Mouse (Mus musculus) midbrain, postnatal 0 days (tissue): ENCODE results near the gene Mcm9. TPM values are rescaled to one million over a fixed set of nuclear protein-coding genes. Genes with fewer than 3 reads are reported as not detected.
A peak's percentile ranks its signal among the peaks of the same experiment; 100 is the strongest.
"Not testable (repeated sequence)": the region's sequence is repeated elsewhere in the genome, so short reads cannot be mapped to it uniquely, and the experiment has no call there.

Experiments used
- ATAC-seq: fragments of 200-750 bp; cut with Nextera tagmentation; 2 replicates; pipeline ENCODE4 v1.8.0; 2017; ENCODE audit warnings: moderate number of reproducible peaks, mild to moderate bottlenecking, moderate TSS enrichment, moderate library complexity; ENCODE audit not compliant: low FRiP score
- DNase-seq: peaks from one replicate; pipeline ENCODE4 v3.0.0-alpha.2; 2015; ENCODE audit warnings: low spot score
- H3K27ac ChIP-seq: fragments of 300-500 bp; sonication (generic); 2 replicates; pipeline ENCODE4 v1.5.1; 2014; ENCODE audit warnings: low read depth, mild to moderate bottlenecking, low read length, mixed read lengths
- H3K27me3 ChIP-seq: fragments of 300-500 bp; sonication (generic); 2 replicates; pipeline ENCODE4 v1.6.1; 2014; ENCODE audit warnings: low read length, control low read depth, mixed read lengths; ENCODE audit not compliant: insufficient read depth
- H3K36me3 ChIP-seq: fragments of 300-500 bp; sonication (generic); 2 replicates; pipeline ENCODE4 v1.6.1; 2014; ENCODE audit warnings: low read length, control low read depth, mixed read lengths; ENCODE audit not compliant: insufficient read depth
- H3K4me1 ChIP-seq: fragments of 300-500 bp; sonication (generic); 2 replicates; pipeline ENCODE4 v1.6.1; 2014; ENCODE audit warnings: mild to moderate bottlenecking, control low read depth, antibody characterized with exemption, low read length, mixed read lengths; ENCODE audit not compliant: insufficient read depth
- H3K4me2 ChIP-seq: fragments of 300-500 bp; sonication (generic); 2 replicates; pipeline ENCODE4 v1.6.1; 2014; ENCODE audit warnings: low read depth, mild to moderate bottlenecking, low read length, mixed read lengths; ENCODE audit not compliant: poor library complexity, severe bottlenecking
- H3K4me3 ChIP-seq: fragments of 300-500 bp; sonication (generic); 2 replicates; pipeline ENCODE4 v1.5.1; 2014; ENCODE audit warnings: low read depth, mild to moderate bottlenecking, low read length, moderate library complexity
- H3K9ac ChIP-seq: fragments of 300-500 bp; sonication (generic); replicated peaks from 2 replicates; pipeline ENCODE4 v1.6.1; 2014; ENCODE audit warnings: mild to moderate bottlenecking, low read length, moderate library complexity, mixed read lengths; ENCODE audit not compliant: poor library complexity, severe bottlenecking
- H3K9me3 ChIP-seq: fragments of 300-500 bp; sonication (generic); 2 replicates; pipeline ENCODE4 v1.6.1; 2016; ENCODE audit warnings: low read length, control low read depth
- CTCF ChIP-seq: IDR thresholded peaks from 2 replicates; pipeline ENCODE4 v1.5.1; 2016; ENCODE audit warnings: antibody characterized with exemption, mild to moderate bottlenecking
- WGBS: fragments of 180-500 bp; shearing (Covaris S2); extraction: QIAGEN DNeasy Blood & Tissue Kit; methylation state at CpG from one replicate; pipeline ENCODE4 v1.1.7; 2014; 5-methylcytosine and 5-hydroxymethylcytosine counted together
- polyA plus RNA-seq: library from polyadenylated mRNA; unstranded; fragments of >200 nt; fragmentation: Nextera tagmentation; extraction: Ambion mirVana; gene quantifications from 2 replicates; pipeline ENCODE4 v1.2.1, GENCODE M21; 2015
- total RNA-seq: library from RNA; depleted of rRNA; stranded (reverse); fragments of >200 nt; gene quantifications from 2 replicates; pipeline ENCODE4 v1.2.3, GENCODE M21; 2014; rRNA removed

Gene Mcm9
- total and polyA plus RNA-seq, 2 experiments from 2014 or later, result 3.1 to 5.7 TPM

- peak overlapping the region; percentile 72; the same call in 1 of the 2 replicates for H3K27ac ChIP-seq
- no peaks in the 10 kb centered on the region for H3K4me1 ChIP-seq
- DNase-seq (no peak), ATAC-seq (no peak)
- TF ChIP-seq CTCF, result no peak
- no peak overlapping the region for H3K4me2 ChIP-seq
- no peaks in the 10 kb centered on the region for H3K9me3 ChIP-seq
- H3K4me3 ChIP-seq, result no peak overlapping the region
- no peaks in the 10 kb centered on the region for H3K27me3 ChIP-seq
- no peak overlapping the region for H3K9ac ChIP-seq
- H3K36me3 ChIP-seq, result no peaks in the 10 kb centered on the region
- 87% methylated on average over 13 of the region's 13 CpGs for whole genome bisulfite sequencing
These were observed 127.8 kb downstream of the Mcm9 start for GRCm38 (mm10) chr10:53502471-53502870.

GRCm38 (mm10) chr10:53499518-53499917 is 130.7 kb downstream of the Mcm9 start:
- Histone ChIP-seq H3K27me3 (no peaks in the 10 kb centered on the region), H3K9ac (no peak overlapping the region), H3K9me3 (no peaks in the 10 kb centered on the region), H3K4me2 (no peak overlapping the region), H3K4me3 (no peak overlapping the region), H3K36me3 (no peaks in the 10 kb centered on the region), H3K27ac (no peak overlapping the region), H3K4me1 (no peaks in the 10 kb centered on the region)
- DNase-seq (no peak), ATAC-seq (no peak)
- peak; percentile 27; the same call in 1 of the 2 replicates for TF ChIP-seq CTCF

- ATAC-seq, H3K27me3 ChIP-seq, H3K27ac ChIP-seq, H3K4me2 ChIP-seq, DNase-seq, H3K36me3 ChIP-seq, H3K9ac ChIP-seq, H3K4me3 ChIP-seq, H3K9me3 ChIP-seq, H3K4me1 ChIP-seq: not testable (repeated sequence)
- 94% methylated on average over 3 of the region's 3 CpGs for WGBS
These were observed 134.9 kb downstream of the Mcm9 start for GRCm38 (mm10) chr10:53495349-53495748.

- Histone ChIP-seq H3K36me3 (no peaks in the 10 kb centered on the region), H3K27ac (no peak overlapping the region), H3K4me1 (no peaks in the 10 kb centered on the region), H3K4me2 (no peak overlapping the region), H3K4me3 (no peak overlapping the region), H3K27me3 (no peaks in the 10 kb centered on the region), H3K9ac (no peak overlapping the region), H3K9me3 (no peaks in the 10 kb centered on the region)
- DNase-seq, result no peak
- no peak for TF ChIP-seq CTCF
- WGBS, result 95% methylated on average over 13 of the region's 13 CpGs
- ATAC-seq, result no peak
These were observed 136.3 kb downstream of the Mcm9 start for GRCm38 (mm10) chr10:53493954-53494353.

Other genes starting within 250 kb of the Mcm9 start
- gene Asf1a, start 33.7 kb downstream of the Mcm9 start, total RNA-seq, result 27.3 and 39.7 TPM in 2 replicates
- 50.8 and 51.8 TPM in 2 replicates for gene Asf1a, start 33.7 kb downstream of the Mcm9 start, polyA plus RNA-seq
- gene Fam184a, start 120.7 kb upstream of the Mcm9 start, total RNA-seq, result 14.7 and 24.0 TPM in 2 replicates
- gene Fam184a, start 120.7 kb upstream of the Mcm9 start, polyA plus RNA-seq, result 14.6 and 14.8 TPM in 2 replicates